1 mouse cellular context compared by ENCODE assay signal in the genomic region with DNA sequence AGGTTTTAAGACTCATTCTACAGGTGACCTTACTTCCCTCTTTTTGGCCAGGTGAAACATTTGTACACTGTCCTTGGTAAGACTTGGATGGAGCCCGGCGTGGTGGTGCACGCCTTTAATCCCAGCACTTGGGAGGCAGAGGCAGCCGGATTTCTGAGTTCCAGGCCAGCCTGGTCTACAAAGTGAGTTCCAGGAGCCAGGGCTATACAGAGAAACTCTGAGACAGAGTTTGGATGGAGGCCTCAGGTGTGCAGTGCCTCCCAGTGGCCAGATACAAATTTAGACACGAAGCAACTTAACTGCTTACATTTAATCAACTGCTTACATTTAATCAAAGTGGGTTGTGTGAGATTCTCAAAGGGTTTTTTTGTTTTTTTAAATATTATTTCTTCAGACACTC.
TF ChIP-seq lines count a peak whose summit lies in the region.

No protein-coding gene starts in this region.

TF ChIP-seq in CH12.LX, 34 proteins besides CTCF, POLR2A, EP300 and RAD21:
- TF ChIP-seq SMC3 (IDR thresholded peaks at IDR 0.05; ENCODE audit: low read depth, low read length) (peak; percentile 17; the same call in 1 of the 2 replicates), USF1 (IDR thresholded peaks at IDR 0.05; ENCODE audit: low read depth, low read length) (no peak), HCFC1 (IDR thresholded peaks at IDR 0.05; ENCODE audit: low read depth, low read length) (no peak)
